Comparison of ENCODE assay signal across 7 mouse cellular contexts in genomic region chr2:168206725-168207644, GRCm38 (mm10). TPM values are rescaled to one million over a fixed set of nuclear protein-coding genes. Genes with fewer than 3 reads are reported as not detected.
A peak's percentile ranks its signal among the peaks of the same experiment; 100 is the strongest.
DNase-seq lines count a peak whose midpoint lies in the region; ATAC-seq lines count a peak whose summit lies in the region.

Gene Adnp (minus strand): TSS chr2:168207112.

- WGBS in intestine, embryonic 15.5 days: under 1% methylated on average over 79 of the region's 89 CpGs
- whole genome bisulfite sequencing in midbrain, embryonic 10.5 days: under 1% methylated on average over 73 of the region's 89 CpGs

- H3K27ac ChIP-seq in intestine, embryonic 15.5 days: peak within 1 kb of the TSS; percentile 98
- H3K27ac ChIP-seq in midbrain, embryonic 10.5 days (replicated peaks): peak within 1 kb of the TSS; percentile 100

- H3K36me3 ChIP-seq in intestine, embryonic 15.5 days: peaks cover 15% of the 10 kb centered on the region
- H3K36me3 ChIP-seq in midbrain, embryonic 10.5 days: peaks cover 75% of the 10 kb centered on the region

- peak; percentile 96 for DNase-seq in adrenal gland, adult 2 months
- peak; percentile 93 for DNase-seq in embryo, embryonic 11.5 days (ENCODE audit: low read depth, low spot score)
- DNase-seq in gastrocnemius, postnatal 36 days: peak; percentile 92 to 95
- peak; percentile 97 for DNase-seq in left cerebral cortex, postnatal 25 days (ENCODE audit: low spot score in 2 of 2)
- DNase-seq in midbrain, embryonic 10.5 days (ENCODE audit: low spot score): peak; percentile 97
- peak; percentile 94 for DNase-seq in right cerebral cortex, postnatal 4 days

- intact Hi-C loops in gastrocnemius, postnatal 36 days (cut with DNase I): loop anchor here (5.0 kb wide), 1 partner anchor 90 kb away; no protein-coding TSS in a partner anchor
- intact Hi-C loops in left cerebral cortex, postnatal 25 days (cut with DNase I): loop anchor here (1.0 to 2.0 kb wide), 2 partner anchors 23 to 78 kb away; partner anchors contain the start of genes Dpm1, Gm20716 and Mocs3

- no peaks in the 10 kb centered on the region for H3K9me3 ChIP-seq in intestine, embryonic 15.5 days
- 0 out of 2 replicates have a peak, but pooled peaks cover 5% of the 10 kb centered on the region for H3K9me3 ChIP-seq in midbrain, embryonic 10.5 days (replicated peaks)

- peak; percentile 92 for ATAC-seq in intestine, embryonic 15.5 days

- peak within 1 kb of the TSS; percentile 75 for H3K4me2 ChIP-seq in intestine, embryonic 15.5 days (replicated peaks)

- H3K4me1 ChIP-seq in intestine, embryonic 15.5 days (replicated peaks): peaks cover 10% of the 10 kb centered on the region; the same call in 1 of the 2 replicates
- H3K4me1 ChIP-seq in midbrain, embryonic 10.5 days: peaks cover 24% of the 10 kb centered on the region

- H3K4me3 ChIP-seq in intestine, embryonic 15.5 days (replicated peaks): peak within 1 kb of the TSS; percentile 88
- H3K4me3 ChIP-seq in midbrain, embryonic 10.5 days: peak within 1 kb of the TSS; percentile 100

- H3K27me3 ChIP-seq in intestine, embryonic 15.5 days (replicated peaks): no peaks in the 10 kb centered on the region
- H3K27me3 ChIP-seq in midbrain, embryonic 10.5 days (ENCODE audit: low read depth, poor library complexity, severe bottlenecking): no peaks in the 10 kb centered on the region

- peak within 1 kb of the TSS; percentile 100 for H3K9ac ChIP-seq in intestine, embryonic 15.5 days

RNA-seq across cellular contexts. Expression of gene Adnp, which starts in this region (rescaled TPM):
- 10 to 100 TPM; 43.9 to 65.5 TPM for total RNA-seq in adrenal gland, adult 2 months (2021)
- 16.4 and 18.6 TPM in 2 replicates for polyA plus RNA-seq in adrenal gland, adult 2 months (2012; rRNA removed)
- 10 to 100 TPM; 15.1 to 18.0 TPM for total RNA-seq in gastrocnemius, postnatal 36 days (2021)
- 4.6 and 6.1 TPM in 2 replicates for polyA plus RNA-seq in intestine, embryonic 15.5 days (2015; fragmentation: Nextera tagmentation; extraction: Ambion mirVana)
- 10 to 100 TPM; 79.6 to 83.3 TPM for total RNA-seq in left cerebral cortex, postnatal 25 days (2021)
- polyA plus RNA-seq in midbrain, embryonic 10.5 days (2016; fragmentation: Nextera tagmentation; extraction: Ambion mirVana): 1.7 and 2.5 TPM in 2 replicates

Comparison
In these comparisons a context has a peak if more than half of its experiments do, and no peak if none do; other contexts are left out.
1. Peak in every context shown above with its lines: DNase-seq, ATAC-seq, H3K4me3 ChIP-seq and H3K27ac ChIP-seq.